Mouse (Mus musculus) hindbrain, embryonic 12.5 days (tissue): Measurements from ENCODE around the gene Gdf10. TPM values are rescaled to one million over a fixed set of nuclear protein-coding genes. Genes with fewer than 3 reads are reported as not detected.

Experiments used
- polyA plus RNA-seq: library from polyadenylated mRNA; unstranded; fragments of >200 nt; fragmentation: Nextera tagmentation; extraction: Ambion mirVana; gene quantifications from 2 replicates; pipeline ENCODE4 v1.2.1, GENCODE M21; 2016

The Gdf10 gene
- polyA plus RNA-seq, 1 experiment from 2014 or later: 23.7 TPM

Other genes with a start within 250 kb of the Gdf10 start
- gene Gdf2, start 17.5 kb downstream of the Gdf10 start, polyA plus RNA-seq: 0.06 TPM in 1 of 2 replicates, not detected in the other
- gene Rbp3, start 30.4 kb downstream of the Gdf10 start, polyA plus RNA-seq: not detected in 2 replicates
- 0.25 and 0.34 TPM in 2 replicates for gene Zfp488, start 55.2 kb downstream of the Gdf10 start, polyA plus RNA-seq
- not detected in 2 replicates for gene Gm30083, start 91.6 kb downstream of the Gdf10 start, polyA plus RNA-seq
- not detected in 2 replicates for gene Gm5460, start 93.2 kb downstream of the Gdf10 start, polyA plus RNA-seq
- gene Antxrl, start 129.1 kb downstream of the Gdf10 start, polyA plus RNA-seq: not detected in 2 replicates
- gene Anxa8, start 162.4 kb downstream of the Gdf10 start, polyA plus RNA-seq: 1.1 and 1.3 TPM in 2 replicates
- gene A630023A22Rik, start 179.2 kb downstream of the Gdf10 start, polyA plus RNA-seq: not detected in 2 replicates
- 0.05 and 0.10 TPM in 2 replicates for gene Npy4r, start 228.9 kb downstream of the Gdf10 start, polyA plus RNA-seq